Mouse (Mus musculus) gonadal fat pad, adult 2 months (tissue): ENCODE measurements at regions not wholly inside any gene's neighbourhood (a gene's known extent, or its start where the extent isn't known, plus 50 kb on each side); places are given as distances from the start of the nearest gene placed in this dataset.

Source experiments
- DNase-seq: peaks from one replicate; pipeline ENCODE4 v3.0.0-alpha.2; 2012; ENCODE audit warnings: low read depth

DNA sequence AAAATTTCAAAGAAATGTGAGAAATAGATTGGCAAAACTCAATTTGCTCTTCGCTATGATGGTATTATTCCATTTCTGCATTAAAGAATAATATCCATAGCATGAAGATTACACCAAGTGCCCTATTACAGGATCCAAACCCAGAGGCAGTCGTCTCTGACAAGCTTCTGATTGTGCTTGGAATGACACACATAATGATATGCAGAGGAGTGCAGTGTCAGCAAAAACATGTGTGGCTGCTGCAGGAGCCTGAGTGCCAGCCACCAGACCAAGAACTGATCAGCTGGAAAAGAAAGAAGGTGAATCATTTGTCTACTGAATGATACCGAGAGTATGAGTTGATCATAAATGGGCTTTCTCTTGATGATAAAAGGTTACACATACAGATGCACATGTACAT is 137.3 kb downstream of the Il15 start:
- DNase-seq = no peak

DNA sequence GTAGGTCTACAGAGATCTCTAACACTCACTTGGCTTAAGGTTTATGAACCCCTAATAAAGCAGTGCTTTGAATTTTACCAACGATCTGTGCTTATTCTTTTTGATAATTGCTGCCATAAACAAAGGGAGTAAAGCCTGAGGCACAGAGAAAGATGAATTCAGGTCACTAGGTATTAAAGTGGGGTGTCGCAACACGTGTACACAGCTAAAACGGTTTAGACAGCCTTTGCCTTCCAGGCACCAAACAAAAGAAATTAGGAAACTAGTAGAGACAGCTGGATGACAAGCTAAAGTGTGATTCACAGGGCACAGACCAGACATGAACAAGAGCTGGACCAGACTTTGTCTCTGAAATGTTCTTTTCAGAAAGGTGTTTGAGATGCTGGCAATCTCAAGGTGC is 140.8 kb downstream of the Il15 start:
- peak; percentile 42 for DNase-seq

DNA sequence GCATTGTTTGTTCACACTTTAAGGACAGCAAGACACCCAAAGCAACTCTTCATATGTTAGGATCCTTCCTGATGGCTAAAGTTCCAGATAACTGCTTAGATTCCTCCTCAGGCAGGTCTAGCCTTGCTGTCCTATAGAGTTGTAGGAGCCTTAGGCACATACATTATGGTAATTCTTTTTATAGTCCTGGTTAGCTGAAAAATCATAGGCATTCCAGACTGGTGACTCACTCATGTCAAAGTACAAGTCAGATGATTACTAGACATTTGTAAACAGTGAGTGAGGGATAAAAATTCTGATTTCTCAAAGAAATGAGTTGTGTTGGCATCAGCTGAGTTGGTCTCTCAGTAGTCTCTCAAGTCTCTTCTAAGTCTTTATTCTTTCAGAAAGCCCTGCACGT is 142.4 kb downstream of the Il15 start:
- no peak for DNase-seq

DNA sequence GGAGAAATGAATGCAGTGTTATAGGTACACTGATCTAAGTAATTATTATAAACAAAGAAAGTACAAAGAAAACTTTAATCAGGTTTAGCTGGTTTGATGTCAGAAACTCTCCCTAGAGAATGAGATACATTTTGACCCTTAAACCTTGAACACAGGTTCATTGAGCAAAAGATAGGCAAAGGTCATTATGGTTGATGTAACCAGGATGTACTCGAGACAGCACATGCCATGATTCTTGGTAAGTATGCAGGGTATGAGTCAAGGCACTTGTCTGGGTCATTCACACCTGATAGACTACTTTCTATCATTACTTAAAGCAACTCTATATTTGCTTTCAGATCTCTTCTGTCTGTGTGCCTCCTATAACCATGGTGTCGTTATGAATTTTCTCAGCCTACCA is 147.2 kb downstream of the Il15 start:
- no peak for DNase-seq

DNA sequence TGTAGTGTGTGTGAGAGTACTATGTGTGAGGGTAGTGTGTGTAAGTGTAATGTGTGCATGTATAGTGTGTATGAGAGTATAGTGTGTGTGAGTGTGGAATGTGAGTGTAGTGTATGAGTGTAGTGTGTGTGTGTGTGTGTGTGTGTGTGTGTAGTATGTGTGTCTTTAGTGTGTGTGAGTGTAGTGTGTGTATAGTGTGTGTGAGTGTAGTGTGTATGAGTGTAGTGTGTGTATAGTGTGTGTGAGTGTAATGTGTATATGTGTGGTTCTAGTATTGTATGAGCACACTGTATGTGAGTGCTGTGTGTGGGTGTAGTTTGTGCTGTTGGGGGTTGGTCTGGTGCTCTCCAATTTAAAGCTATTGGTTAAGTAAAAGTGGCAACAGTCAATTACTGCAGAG is 150.6 kb downstream of the Il15 start:
- DNase-seq = no peak

DNA sequence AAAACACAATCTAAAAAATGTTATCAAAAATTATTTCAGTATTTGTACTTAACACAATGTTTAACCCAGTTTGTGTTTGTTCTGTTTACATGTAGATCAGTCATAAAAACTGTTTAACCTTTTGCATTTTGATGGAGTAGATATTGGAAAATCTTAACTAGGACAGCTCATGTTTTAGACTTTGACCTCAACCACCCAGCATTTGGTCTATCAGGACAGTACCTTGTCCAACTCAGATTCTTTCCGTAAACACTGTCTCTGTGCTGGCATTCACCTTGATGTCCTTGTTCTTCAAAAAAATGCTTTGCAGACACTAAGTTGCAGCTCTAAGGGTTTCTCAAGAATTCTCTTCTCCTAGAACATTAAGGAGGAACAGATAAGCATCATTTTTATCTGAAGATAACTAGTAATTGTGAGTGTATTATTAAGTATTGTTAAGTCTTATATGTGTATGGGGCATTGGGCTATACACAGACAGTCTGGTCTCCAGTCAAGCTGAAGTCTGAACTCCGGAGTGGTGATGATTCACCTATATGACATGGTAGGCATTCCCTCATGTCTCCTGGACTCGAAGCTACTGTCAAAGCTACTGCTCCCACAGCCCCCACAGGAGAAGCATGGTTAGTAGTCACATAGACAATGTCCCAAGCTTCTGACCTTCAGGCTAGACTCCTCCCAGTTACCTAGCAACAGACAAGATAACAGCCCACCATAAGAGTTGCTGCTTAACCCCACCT is 153.0 kb downstream of the Il15 start:
- no peak for DNase-seq

DNA sequence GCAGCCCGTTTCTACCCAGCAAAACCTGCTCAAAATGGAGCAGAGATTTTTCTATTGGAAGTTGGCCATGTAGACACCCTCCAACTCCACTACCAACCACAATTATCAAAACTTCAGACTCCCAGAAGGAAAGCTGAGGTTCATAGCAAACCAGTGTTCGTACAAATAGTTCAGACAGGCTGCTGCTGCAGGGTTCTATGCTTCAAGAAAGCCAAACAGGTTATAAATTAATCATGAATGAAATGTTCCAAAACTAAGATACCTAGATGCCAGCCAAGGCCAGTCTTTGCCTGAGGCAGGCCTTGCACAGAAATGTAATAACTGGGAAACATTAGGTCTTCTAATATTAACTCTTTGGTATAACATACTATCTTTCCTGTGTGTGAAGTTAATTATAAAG is 158.9 kb downstream of the Il15 start:
- peak; percentile 58 for DNase-seq

DNA sequence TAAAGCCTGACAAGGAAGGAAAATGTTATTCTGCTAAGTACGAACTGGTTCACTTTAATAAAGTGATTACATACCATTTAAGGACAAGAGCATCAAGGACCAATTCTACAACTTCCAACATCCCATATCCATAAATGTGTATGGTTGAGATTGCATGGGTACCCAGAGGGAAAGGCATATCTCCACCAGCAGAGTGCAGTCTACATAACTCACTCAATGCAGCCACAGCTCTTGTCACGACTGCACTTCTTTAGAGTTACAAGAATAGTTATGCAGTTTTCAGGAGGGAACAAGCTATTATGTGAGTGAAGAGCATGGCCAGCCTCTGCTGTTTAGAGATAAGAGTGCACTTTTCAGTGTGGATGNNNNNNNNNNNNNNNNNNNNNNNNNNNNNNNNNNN is 173.1 kb downstream of the Il15 start:
- DNase-seq = no peak

DNA sequence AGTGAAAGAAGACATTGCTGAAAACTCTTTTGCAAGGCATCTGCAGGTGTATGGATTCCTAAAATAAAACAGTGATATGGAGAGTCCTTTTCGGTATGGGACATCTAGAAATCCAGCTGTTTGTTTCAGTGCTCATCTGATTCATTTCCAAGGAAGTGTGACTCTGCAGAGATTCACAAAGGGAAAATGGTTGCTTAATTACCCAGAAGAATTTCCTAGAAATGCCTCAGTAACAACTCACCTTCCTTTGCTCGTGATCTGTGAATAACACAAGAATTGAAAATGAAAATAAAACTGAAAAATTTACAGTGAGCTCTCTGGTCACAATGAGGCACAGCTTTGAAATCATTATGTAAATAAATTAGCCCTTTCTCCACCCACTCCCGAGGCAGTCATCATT is 201.3 kb downstream of the Il15 start:
- no peak for DNase-seq

DNA sequence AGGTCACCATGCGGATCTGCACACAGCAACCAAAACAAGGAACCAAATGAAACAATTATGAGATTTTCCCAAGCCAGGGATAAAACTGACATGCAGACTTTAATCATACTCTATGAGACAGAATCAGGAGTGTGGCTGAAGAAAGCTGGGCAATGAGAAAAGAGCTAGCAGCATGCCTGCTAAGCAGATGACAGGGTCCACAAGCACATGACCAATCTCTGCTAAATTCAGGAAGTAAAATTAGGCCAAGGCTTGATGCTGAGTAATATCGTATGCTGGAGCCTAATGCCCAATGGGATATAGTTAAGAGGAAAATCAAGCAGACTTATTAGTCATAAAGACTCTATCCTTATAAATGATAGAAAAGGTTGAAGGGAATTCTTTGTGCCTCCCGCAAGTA is 202.8 kb downstream of the Il15 start:
- DNase-seq = no peak

DNA sequence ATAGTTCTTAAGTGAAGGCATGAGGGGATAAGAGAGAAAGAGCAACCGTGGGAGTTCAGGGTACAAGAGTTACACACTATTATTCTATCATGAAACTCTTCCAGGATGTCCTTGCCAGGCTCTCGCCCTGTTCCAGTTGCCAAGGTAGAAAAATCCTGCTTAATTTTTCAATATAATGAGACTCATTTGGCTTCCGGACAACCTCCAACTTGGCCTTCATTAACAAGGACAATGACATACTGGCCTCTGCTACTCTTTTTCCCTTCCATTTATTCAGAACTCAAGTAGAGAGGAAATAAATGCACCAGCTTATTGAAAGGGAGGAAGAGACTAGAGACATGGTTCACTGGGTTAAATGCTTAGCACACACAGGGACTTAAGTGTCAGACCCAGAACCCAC is 206.5 kb downstream of the Il15 start:
- DNase-seq = no peak

DNA sequence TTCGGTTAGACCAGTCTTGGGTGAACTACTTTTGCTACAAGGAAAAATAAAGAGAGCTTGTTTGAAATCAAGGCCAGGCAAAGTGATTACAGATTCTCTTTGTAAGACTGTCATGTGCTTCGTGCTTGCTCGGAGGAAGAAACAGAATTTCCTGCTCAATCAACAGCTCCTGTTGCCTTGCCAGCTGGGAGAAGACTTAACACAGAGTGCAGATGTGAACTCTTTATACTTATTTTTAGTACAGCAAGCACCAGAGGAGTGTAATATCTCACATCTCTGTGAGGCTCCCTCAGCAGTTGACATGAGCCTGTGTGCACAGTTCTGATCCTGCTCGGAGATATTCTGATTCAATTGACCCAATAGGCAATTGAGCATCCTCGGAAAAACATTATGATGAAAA is 207.9 kb downstream of the Il15 start:
- DNase-seq = no peak

DNA sequence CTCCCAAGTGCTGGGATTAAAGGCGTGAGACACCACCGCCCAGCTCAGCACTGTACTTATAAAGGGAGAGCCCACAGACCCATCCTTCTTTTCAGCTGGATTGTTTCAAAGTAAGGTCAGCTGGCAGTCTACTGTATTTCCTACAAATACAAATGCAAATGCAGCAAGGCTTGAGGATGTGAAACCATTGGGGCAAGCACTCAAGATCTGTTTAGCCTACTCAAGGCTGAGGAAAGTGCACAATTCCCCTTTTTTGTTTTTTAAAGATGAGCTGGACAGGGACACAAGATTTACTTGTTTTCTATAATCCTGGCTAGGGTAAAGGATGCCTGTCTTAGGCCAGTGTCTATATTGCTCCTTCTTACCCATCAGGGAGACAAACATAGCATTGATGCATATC is 212.0 kb downstream of the Il15 start:
- no peak for DNase-seq

DNA sequence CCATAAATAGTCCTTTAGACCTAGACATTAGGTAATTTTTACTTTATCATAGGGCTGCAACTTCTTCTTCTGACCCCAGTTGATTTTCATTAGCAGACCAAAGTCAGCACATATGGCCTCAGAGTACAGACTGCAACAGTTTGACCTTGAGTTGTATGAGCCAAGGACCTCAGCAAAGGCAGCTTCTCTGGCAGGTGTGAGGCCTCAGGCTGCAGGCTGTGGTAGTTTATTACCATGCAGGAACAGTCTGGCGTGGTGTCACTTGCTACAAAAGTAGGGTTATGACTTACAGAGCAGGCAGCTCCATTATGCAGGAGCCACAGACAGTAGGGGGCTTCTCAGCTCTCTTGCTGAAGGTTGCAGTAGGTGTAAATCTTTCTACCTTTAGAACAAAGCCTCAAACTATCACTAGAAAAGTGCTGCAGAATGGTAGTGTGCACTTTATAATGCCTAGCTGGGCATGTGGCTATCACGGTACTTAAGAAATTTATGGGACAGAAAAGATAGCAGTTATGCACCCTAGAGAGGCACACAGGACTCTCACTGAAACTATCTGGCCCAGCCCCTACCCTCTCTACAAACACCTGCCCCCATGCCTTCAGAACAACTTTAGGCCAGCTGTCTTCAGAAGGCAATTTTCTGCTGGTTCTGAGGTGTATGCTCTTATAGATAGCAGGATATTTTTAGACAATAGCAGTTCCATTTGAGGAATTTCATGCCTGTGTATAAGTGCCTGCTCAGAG is 215.7 kb downstream of the Il15 start:
- no peak for DNase-seq

DNA sequence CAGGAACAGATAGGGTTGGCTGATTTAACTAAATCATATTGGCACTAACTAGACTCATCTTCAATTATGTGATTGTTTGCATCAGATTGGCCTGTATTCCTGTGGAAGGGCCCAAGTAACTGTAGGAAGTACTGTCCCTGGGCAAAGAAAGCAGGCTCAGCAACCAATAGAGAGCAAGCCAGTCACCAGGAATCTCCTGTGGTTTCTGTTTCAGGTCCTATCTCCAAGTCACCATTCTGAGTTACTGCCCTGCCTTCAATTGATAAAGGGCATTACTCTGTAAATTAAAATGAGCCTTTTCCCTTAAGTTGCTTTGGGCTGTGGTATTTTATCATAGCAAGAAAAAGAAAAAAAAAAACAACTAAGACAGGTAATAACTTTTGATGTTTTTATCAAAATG is 219.0 kb downstream of the Il15 start:
- DNase-seq = no peak
